Mouse (Mus musculus) forelimb bud, embryonic 11.5 days (tissue): Measurements from ENCODE around the gene Cenps.
"Not testable (repeated sequence)": the region's sequence is repeated elsewhere in the genome, so short reads cannot be mapped to it uniquely, and the experiment has no call there.

ENCODE experiments used
- DNase-seq: peaks from one replicate; pipeline ENCODE4 v3.0.0-alpha.2; 2012; ENCODE audit warnings: low read depth, low spot score

Gene Cenps

DNA sequence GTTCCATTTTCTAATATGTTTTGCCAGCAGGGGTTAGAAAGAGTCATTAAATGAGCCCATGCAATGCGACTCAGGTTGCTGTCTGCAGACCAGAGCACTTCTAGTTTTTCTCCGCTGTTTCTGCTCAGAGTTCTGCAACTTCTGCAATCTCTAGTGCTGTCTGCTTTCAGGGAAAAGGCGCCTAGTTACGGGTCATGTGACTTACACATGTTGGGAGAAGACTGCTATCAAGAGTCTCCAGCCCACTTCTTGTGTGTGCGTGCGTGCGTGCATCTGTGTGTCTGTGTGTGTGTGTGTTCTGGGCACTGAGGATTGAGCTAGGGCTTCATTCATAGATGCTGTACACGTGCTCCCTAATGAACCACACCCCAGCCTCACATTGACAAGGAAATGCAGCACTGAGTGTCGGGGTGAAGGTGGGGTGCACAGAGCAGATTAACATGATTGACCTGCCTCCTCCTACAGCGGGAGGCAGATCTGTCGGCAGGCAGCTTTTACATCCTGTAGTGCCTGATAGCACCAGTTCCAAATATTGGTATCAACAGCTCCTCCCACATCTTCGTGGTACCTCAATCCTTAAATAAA lies 17.4 kb downstream of the Cenps start:
- DNase-seq: not testable (repeated sequence)

DNA sequence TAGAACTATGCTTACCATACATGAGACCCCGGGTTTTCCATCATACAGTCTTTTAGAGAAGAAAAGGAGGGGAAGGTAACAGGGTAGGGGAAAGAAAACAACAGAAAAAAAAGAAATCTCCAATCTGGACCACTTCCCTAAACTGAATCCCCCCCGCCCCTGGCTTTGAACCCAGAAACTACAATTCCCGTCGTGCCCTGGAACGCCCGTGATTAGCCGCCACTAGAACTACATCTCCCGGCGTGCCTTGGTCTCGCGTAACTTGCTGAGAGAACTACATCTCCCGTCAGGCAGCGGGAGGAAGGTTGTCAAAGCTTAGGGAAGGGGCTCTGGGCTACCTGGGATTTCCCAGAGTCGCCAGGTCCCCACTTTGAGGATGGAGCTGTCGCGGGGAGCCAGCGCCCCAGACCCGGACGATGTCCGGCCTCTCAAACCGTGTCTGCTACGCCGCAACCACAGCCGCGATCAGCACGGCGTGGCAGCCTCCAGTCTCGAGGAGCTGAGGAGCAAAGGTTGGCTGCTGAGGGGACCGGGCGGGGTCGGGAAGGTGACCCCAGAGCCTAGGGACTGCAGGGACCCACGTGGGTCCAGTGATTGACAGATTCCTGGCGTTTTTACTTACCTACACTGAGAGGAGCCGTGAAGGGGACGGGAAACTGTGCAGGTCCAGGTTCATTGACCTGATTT lies 33.4 kb downstream of the Cenps start, which contains the start of gene Dffa:
Gene Dffa, plus strand, starts transcription at position 272 of the 687 bp plus-strand sequence.
- peak; percentile 91 for DNase-seq

DNA sequence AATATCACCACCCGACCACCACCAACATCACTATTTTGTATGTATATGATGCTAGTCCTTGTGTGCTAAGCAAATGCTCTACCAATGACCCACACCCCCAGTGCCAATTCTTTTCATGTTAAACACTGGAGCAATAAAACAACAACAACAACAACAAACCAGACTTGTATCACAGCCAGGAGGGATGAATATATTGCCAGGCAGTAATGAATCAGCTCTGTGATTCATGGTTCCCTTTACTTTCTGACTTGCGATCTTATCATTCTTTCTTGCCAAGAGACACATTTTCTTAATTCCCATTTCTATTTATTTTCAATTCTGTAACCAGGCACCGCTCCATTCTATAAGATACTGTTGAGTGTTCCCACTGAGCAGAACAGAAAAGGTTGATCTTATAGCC lies 36.0 kb downstream of the Cenps start:
- no peak for DNase-seq

DNA sequence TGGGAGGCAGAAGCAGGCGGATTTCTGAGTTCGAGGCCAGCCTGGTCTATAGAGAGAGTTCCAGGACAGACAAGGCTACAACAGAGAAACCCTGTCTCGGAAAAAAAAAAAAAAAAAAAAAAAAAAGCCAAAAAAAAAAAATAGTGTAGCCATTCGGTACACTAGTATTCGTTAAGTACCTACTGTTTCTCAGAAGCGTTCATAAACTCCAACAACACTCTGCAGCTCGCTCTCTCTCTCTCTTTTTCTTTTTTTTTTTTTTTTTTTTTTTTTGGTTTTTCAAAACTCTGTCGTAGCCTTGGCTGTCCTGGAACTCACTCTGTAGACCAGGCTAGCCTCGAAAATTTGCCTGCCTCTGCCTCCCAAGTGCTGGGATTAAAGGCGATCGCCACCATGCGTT lies 37.0 kb downstream of the Cenps start:
- DNase-seq: not testable (repeated sequence)

DNA sequence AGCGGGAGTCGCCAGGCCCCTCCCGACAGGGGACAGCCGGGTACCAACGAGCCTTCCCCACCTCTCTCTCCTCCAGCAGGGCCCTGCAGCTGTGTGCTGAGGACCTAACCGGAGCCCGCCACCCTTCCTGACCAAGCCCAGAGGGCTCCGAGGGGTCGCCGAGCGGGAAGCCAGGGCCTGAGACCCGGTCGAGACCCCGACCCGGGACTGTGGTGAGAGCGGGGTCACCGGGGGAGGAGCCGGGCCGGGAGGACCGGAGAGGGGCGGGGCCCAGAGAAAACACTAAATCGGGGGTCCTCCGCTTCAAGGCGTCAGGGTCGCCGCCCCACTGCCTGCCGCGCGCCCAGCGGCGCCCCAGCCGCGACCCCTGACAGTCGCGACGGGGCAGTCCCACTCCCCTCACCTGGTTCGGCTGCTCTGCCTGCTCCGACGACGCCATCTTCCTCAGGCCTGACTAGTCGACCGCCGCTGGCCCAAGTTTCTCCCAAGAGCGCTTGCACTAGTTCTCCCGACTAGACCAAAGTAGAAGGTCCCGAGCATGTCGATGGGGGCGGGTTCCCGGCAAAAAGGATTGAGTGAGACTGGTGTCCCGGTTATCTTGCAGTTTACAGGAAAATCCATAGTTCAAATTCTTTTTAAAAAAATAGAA lies 37.9 kb downstream of the Cenps start, which contains the start of gene Pex14:
Gene Pex14, minus strand, starts transcription at position 508 of the 649 bp plus-strand sequence.
- DNase-seq: peak; percentile 81

DNA sequence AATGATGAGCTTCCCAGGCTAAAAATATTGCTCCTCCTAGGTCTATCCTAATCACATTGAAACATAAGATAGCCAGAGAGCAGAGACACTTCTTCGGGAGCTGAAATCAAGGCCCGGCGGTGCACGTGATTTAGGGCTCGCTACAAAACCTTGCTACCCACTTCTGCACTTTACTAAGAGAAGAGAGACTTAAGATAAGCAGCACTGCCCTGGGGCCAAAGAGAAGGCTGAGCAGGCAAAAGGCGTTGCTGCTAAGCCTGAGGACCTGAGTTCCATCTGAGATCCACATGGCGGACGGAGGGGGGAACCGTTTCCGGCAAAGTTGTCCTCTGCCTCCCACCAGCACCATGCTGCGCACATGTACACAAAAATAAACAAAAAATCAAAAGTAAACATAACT lies 38.9 kb downstream of the Cenps start:
- DNase-seq: no peak

DNA sequence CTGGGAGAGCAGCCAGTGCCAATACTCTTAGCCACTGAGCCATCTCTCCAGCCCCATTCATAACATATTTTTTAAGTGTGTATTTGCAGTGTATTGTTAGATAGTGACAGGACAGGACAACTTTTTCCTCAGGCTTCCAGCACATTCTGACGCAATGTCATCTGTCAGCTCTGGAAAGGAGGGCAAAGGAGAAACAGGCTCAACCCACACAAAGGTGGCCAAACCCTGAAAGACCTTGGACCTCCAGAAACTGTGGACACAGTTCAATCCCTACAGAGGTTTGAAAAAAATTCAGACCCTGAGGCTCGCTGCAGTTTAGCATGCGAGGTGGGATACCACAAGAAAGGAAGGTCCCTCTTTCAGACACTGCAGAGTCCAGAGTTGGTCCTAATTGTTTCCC lies 39.5 kb downstream of the Cenps start:
- DNase-seq: no peak

DNA sequence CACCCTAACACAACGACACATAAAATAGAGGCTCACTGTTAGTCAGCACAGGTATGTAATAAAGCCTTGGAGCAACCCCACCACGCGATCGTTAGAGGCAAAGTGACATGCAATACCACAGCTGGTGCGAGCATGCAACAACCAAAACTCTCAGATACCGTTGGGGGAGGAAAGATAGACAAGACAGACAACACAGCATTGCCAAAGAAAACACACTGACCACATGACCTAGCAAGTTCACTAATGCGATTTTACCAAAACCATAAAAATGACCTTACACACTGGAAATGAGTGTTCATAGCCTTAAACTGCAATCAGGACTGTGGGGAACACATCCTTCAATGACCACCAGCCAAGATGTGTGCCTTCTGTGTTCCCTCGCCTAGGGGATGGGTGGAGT lies 46.1 kb downstream of the Cenps start:
- no peak for DNase-seq

DNA sequence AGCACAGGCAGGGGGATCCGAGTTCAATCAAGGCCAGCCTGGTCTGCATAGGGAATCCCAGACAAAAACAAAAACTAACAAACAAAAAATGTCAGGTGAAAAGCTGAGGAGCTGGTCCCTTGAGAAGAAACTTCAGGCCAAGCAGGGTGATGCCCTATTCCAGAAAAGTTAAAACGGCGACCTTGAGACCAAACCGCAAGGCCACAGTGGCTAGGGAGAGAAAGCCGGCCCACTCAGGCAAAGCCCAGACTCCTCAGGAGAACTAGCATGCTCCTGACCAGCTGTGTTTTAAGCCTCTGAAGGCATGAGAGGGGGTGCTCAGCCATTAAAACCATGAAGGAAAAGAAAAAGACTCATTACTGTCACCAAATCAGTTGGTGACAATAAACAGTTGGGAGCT lies 52.0 kb downstream of the Cenps start:
- no peak for DNase-seq

DNA sequence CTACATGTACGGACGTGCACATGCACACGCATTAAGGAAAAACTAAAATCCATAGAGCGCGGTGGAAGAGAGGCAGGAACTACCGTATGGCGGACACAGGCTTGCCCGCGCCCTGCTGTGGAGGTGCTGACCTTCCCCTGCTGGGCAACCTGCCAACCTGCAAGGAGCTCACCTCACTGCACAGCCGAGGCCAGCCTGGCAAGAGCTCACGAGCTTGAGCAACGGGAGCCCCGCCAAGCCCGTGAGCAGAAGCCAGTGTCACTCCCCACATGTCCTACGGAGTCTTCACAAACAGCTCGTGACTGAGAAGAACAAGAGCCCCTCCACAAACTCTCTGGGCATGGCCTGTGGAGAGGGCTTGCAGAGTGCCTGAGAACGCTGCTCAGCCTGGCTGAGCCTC lies 55.9 kb downstream of the Cenps start:
- no peak for DNase-seq

DNA sequence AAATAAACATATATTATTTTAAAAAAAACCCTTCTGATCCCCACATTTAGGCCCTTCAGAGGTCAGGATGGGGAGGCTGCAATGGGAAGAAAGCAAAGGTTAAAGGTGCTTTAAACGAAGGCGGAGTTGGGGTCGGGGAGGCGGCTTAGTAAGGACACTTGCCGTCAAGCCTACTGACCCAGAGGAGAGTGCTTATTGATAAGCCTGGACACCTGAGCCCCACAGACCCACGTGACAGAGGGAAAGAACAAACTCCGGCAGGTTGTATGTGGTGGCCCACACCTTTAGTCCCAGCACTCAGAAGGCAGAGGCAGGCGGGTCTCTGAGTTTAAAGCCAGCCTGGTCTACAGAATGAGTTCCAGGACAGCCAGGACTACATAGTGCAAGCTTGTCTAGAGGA lies 57.3 kb downstream of the Cenps start:
- no peak for DNase-seq

DNA sequence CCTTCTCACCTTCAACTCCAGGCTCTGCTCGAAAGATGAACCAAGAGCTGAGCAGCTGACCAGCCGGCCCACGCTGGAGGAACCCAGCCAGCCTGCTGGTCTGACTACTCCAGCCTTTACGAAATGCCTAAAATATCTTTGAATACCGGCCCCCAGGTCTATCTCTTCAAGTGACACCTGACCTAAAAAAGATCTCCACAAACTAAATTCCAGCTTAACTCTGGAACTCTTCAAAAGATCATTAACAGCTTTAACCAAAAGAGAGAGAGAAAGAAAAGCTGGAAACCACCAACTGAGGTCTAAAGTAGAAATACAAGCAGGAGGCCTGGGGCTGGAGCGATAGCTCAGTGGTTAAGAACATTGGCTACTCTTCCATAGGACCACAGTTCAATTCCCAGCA lies 57.8 kb downstream of the Cenps start:
- DNase-seq: no peak

DNA sequence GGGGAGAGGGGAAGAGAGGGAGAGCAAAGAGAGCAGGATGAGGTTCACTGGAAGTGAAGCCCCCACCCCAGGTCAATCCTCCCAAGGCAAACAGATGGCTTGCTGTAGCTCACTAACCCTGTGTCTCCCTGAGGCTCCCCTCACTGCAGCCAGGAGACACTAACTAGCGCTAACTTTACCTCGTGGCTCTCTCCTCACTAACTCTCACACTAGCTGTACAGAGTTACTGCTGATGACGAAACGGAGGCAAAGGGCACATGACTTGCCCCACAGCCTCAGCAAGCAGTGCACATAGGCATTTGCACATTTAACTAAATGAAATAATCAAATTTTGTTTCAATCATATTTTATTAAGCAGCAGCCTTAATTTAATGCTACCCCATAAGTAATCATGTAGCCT lies 59.2 kb downstream of the Cenps start:
- no peak for DNase-seq
